Mouse (Mus musculus): ENCODE results near the gene F12.

- no peak for TF ChIP-seq POLR2A (IDR thresholded peaks at IDR 0.05; ENCODE audit: low read depth, low read length)
- TF ChIP-seq CTCF (conservative IDR thresholded peaks at IDR 0.05; ENCODE audit: insufficient read depth, insufficient read length, low read depth, low read length) = no peak
Observed at GRCm38 (mm10) chr13:55426613-55427012, at the start of gene F12.

Measured in kidney, adult 2 months (tissue).